Mouse (Mus musculus) MEL (cell line): ENCODE results near the gene Rln3.

Experiments
- E2F4 ChIP-seq: IDR thresholded peaks from 2 replicates; pipeline ENCODE4 v1.6.1; 2011; ENCODE audit warnings: low read depth, low read length, improper control_type of control experiment, borderline replicate concordance
- POLR2A ChIP-seq, 2 experiments: IDR thresholded peaks; 2 replicates each; pipeline ENCODE4 v1.6.1; 2011 to 2012; ENCODE audit warnings: low read length in 2 of 2, mild to moderate bottlenecking in 2 of 2, control low read depth in 1 of 2, improper control_type of control experiment in 1 of 2, low read depth in 1 of 2, moderate library complexity in 1 of 2; ENCODE audit not compliant: control insufficient read depth in 1 of 2, insufficient read depth in 1 of 2, poor library complexity in 1 of 2
- TBP ChIP-seq: IDR thresholded peaks from 2 replicates; pipeline ENCODE4 v1.8.0; 2011; ENCODE audit warnings: low read depth, low read length, improper control_type of control experiment

- no peak for TF ChIP-seq POLR2A (IDR thresholded peaks at IDR 0.05; ENCODE audit: control insufficient read depth in 1 of 2, insufficient read depth in 1 of 2, low read depth in 1 of 2, low read length in 2 of 2, poor library complexity in 1 of 2)
- no peak for TF ChIP-seq E2F4
- TF ChIP-seq TBP, result no peak
Observed at GRCm38 (mm10) chr8:84071921-84072320, 27.1 kb upstream of the Rln3 start.
